Mouse (Mus musculus) testis, adult 2 months (tissue): ENCODE measurements around the gene Slc4a11. TPM values are rescaled to one million over a fixed set of nuclear protein-coding genes. Genes with fewer than 3 reads are reported as not detected.

Source experiments
- H3K27ac ChIP-seq: fragments of 200-500 bp; 2 replicates; pipeline ENCODE4 v1.5.1; 2012; ENCODE audit warnings: low read depth, low read length; ENCODE audit not compliant: control insufficient read depth, insufficient read depth
- H3K27me3 ChIP-seq: fragments of 200-500 bp; 2 replicates; pipeline ENCODE4 v1.6.1; 2012; ENCODE audit warnings: mild to moderate bottlenecking, low read length, moderate library complexity; ENCODE audit not compliant: control insufficient read depth, insufficient read depth
- H3K36me3 ChIP-seq: fragments of 200-500 bp; 2 replicates; pipeline ENCODE4 v1.6.1; 2012; ENCODE audit warnings: mild to moderate bottlenecking, low read length; ENCODE audit not compliant: control insufficient read depth, insufficient read depth
- H3K4me1 ChIP-seq: fragments of 200-500 bp; 2 replicates; pipeline ENCODE4 v1.6.1; 2012; ENCODE audit warnings: low read length; ENCODE audit not compliant: control insufficient read depth, insufficient read depth
- H3K4me3 ChIP-seq: fragments of 200-500 bp; 2 replicates; pipeline ENCODE4 v1.5.1; 2012; ENCODE audit warnings: low read depth, mild to moderate bottlenecking, low read length, moderate library complexity, mixed read lengths; ENCODE audit not compliant: control insufficient read depth
- CTCF ChIP-seq: fragments of 200-500 bp; IDR thresholded peaks from 2 replicates; pipeline ENCODE4 v1.5.1; 2012; ENCODE audit warnings: low read depth, mild to moderate bottlenecking, inconsistent platforms, low read length, moderate library complexity; ENCODE audit not compliant: control insufficient read depth, insufficient read depth, insufficient replicate concordance
- POLR2A ChIP-seq: fragments of 200-500 bp; IDR thresholded peaks from 2 replicates; pipeline ENCODE4 v1.6.1; 2012; ENCODE audit warnings: low read depth, mild to moderate bottlenecking, inconsistent platforms, low read length, moderate library complexity; ENCODE audit not compliant: control insufficient read depth
- polyA plus RNA-seq: library from polyadenylated mRNA; depleted of rRNA; stranded (reverse); fragments of >200 nt; gene quantifications from 2 replicates; pipeline ENCODE4 v1.2.3, GENCODE M21; 2012; rRNA removed

Slc4a11 gene
- polyA plus RNA-seq, 1 experiment, result 1.6 TPM

GRCm38 (mm10) chr2:130642684-130643369 is 54.5 kb downstream of the Slc4a11 start, which contains the start of gene Lzts3:
Lzts3 (minus strand) TSS chr2:130642803.
- TF ChIP-seq CTCF (no peak), POLR2A (peak; percentile 42; the same call in 1 of the 2 replicates)
- no peaks in the 10 kb centered on the region for H3K27me3 ChIP-seq
- H3K4me1 ChIP-seq, result peaks cover 10% of the 10 kb centered on the region
- peak within 1 kb of the TSS; percentile 87 for H3K4me3 ChIP-seq
- H3K36me3 ChIP-seq, result no peaks in the 10 kb centered on the region
- no peak within 1 kb of the TSS for H3K27ac ChIP-seq

GRCm38 (mm10) chr2:130642197-130642660 is 55.1 kb downstream of the Slc4a11 start:
- TF ChIP-seq POLR2A (no peak), CTCF (no peak)
- H3K27ac ChIP-seq, result no peak overlapping the region
- peaks cover 12% of the 10 kb centered on the region for H3K4me1 ChIP-seq
- no peaks in the 10 kb centered on the region for H3K27me3 ChIP-seq
- H3K4me3 ChIP-seq, result peak overlapping the region; percentile 87
- no peaks in the 10 kb centered on the region for H3K36me3 ChIP-seq

- no peaks in the 10 kb centered on the region for H3K27me3 ChIP-seq
- peaks cover 12% of the 10 kb centered on the region for H3K4me1 ChIP-seq
- H3K4me3 ChIP-seq, result no peak overlapping the region
- no peak overlapping the region for H3K27ac ChIP-seq
- TF ChIP-seq POLR2A (no peak), CTCF (no peak)
- no peaks in the 10 kb centered on the region for H3K36me3 ChIP-seq
These were observed 55.8 kb downstream of the Slc4a11 start for GRCm38 (mm10) chr2:130641351-130642025.

- no peak for TF ChIP-seq POLR2A
- TF ChIP-seq CTCF, result no peak
These were observed 58.0 kb downstream of the Slc4a11 start for GRCm38 (mm10) chr2:130639276-130639675.

GRCm38 (mm10) chr2:130638101-130638611 is 59.2 kb downstream of the Slc4a11 start:
- Histone ChIP-seq H3K36me3 (no peaks in the 10 kb centered on the region), H3K27me3 (no peaks in the 10 kb centered on the region), H3K4me3 (no peak overlapping the region), H3K4me1 (peaks cover 21% of the 10 kb centered on the region), H3K27ac (no peak overlapping the region)
- TF ChIP-seq CTCF (no peak), POLR2A (no peak)

More at GRCm38 (mm10) chr2:130639276-130639675, 58.0 kb downstream of the Slc4a11 start:
- no peak overlapping the region for H3K4me3 ChIP-seq
- no peak overlapping the region for H3K27ac ChIP-seq
- H3K36me3 ChIP-seq, result no peaks in the 10 kb centered on the region
- H3K4me1 ChIP-seq, result peaks cover 17% of the 10 kb centered on the region
- no peaks in the 10 kb centered on the region for H3K27me3 ChIP-seq

- TF ChIP-seq POLR2A (no peak), CTCF (no peak)
- Histone ChIP-seq H3K27me3 (no peaks in the 10 kb centered on the region), H3K4me1 (peaks cover 12% of the 10 kb centered on the region), H3K4me3 (no peak overlapping the region), H3K36me3 (no peaks in the 10 kb centered on the region), H3K27ac (no peak overlapping the region)
These were observed 61.5 kb downstream of the Slc4a11 start for GRCm38 (mm10) chr2:130635847-130636246.

GRCm38 (mm10) chr2:130634739-130635411 is 62.4 kb downstream of the Slc4a11 start:
- Histone ChIP-seq H3K4me1 (peaks cover 12% of the 10 kb centered on the region), H3K27me3 (no peaks in the 10 kb centered on the region), H3K27ac (no peak overlapping the region), H3K36me3 (no peaks in the 10 kb centered on the region), H3K4me3 (peak overlapping the region; percentile 24)
- no peak for TF ChIP-seq CTCF
- no peak for TF ChIP-seq POLR2A

Other genes starting within 250 kb of the Slc4a11 start
- 11.0 and 11.6 TPM in 2 replicates for gene Ptpra, start 247.2 kb downstream of the Slc4a11 start, polyA plus RNA-seq
- 22.4 and 30.2 TPM in 2 replicates for gene Mrps26, start 133.8 kb downstream of the Slc4a11 start, polyA plus RNA-seq
- gene Oxt, start 121.3 kb downstream of the Slc4a11 start, polyA plus RNA-seq, result not detected in 2 replicates
- gene Avp, start 115.0 kb downstream of the Slc4a11 start, polyA plus RNA-seq, result not detected in 2 replicates
- 1.2 and 1.6 TPM in 2 replicates for gene Fastkd5, start 67.5 kb downstream of the Slc4a11 start, polyA plus RNA-seq
- 7.7 and 8.0 TPM in 2 replicates for gene Ubox5, start 67.5 kb downstream of the Slc4a11 start, polyA plus RNA-seq
- 3.6 and 4.3 TPM in 2 replicates for gene Lzts3, start 54.7 kb downstream of the Slc4a11 start, polyA plus RNA-seq
- 31.0 and 37.0 TPM in 2 replicates for gene Ddrgk1, start 32.9 kb downstream of the Slc4a11 start, polyA plus RNA-seq
- gene Itpa, start 29.9 kb downstream of the Slc4a11 start, polyA plus RNA-seq, result 26.1 and 26.2 TPM in 2 replicates
- 67.5 and 71.8 TPM in 2 replicates for gene 4930402H24Rik, start 208.9 kb upstream of the Slc4a11 start, polyA plus RNA-seq
- 4.8 and 5.5 TPM in 2 replicates for gene Atrn, start 209.0 kb upstream of the Slc4a11 start, polyA plus RNA-seq